Mouse (Mus musculus) heart, embryonic 11.5 days (tissue): ENCODE data around the gene Rnase2a. TPM values are rescaled to one million over a fixed set of nuclear protein-coding genes. Genes with fewer than 3 reads are reported as not detected.
A peak's percentile ranks its signal among the peaks of the same experiment; 100 is the strongest.
"Not testable (repeated sequence)": the region's sequence is repeated elsewhere in the genome, so short reads cannot be mapped to it uniquely, and the experiment has no call there.

Experiments used
- ATAC-seq: fragments of 200-750 bp; cut with Nextera tagmentation; replicated peaks from 2 replicates; pipeline ENCODE4 v1.8.0; 2017; ENCODE audit warnings: moderate library complexity; ENCODE audit not compliant: insufficient number of reproducible peaks, low FRiP score, low TSS enrichment
- H3K27ac ChIP-seq: fragments of 300-500 bp; sonication (generic); 2 replicates; pipeline ENCODE4 v1.5.1; 2014; ENCODE audit warnings: mild to moderate bottlenecking, low read depth, low read length
- H3K27me3 ChIP-seq: fragments of 300-500 bp; sonication (generic); 2 replicates; pipeline ENCODE4 v1.6.1; 2014; ENCODE audit warnings: mild to moderate bottlenecking, low read length, mixed read lengths; ENCODE audit not compliant: control insufficient read depth, insufficient read depth
- H3K36me3 ChIP-seq: fragments of 300-500 bp; sonication (generic); 2 replicates; pipeline ENCODE4 v1.6.1; 2014; ENCODE audit warnings: mild to moderate bottlenecking, low read length, moderate library complexity, mixed read lengths; ENCODE audit not compliant: control insufficient read depth, insufficient read depth
- H3K4me1 ChIP-seq: fragments of 300-500 bp; sonication (generic); 2 replicates; pipeline ENCODE4 v1.6.1; 2014; ENCODE audit warnings: low read length; ENCODE audit not compliant: control insufficient read depth, insufficient read depth
- H3K4me2 ChIP-seq: fragments of 300-500 bp; sonication (generic); 2 replicates; pipeline ENCODE4 v1.6.1; 2014; ENCODE audit warnings: mild to moderate bottlenecking, moderate library complexity
- H3K4me3 ChIP-seq: fragments of 300-500 bp; sonication (generic); 2 replicates; pipeline ENCODE4 v1.5.1; 2014; ENCODE audit warnings: low read depth, low read length
- H3K9ac ChIP-seq: fragments of 300-500 bp; sonication (generic); 2 replicates; pipeline ENCODE4 v1.6.1; 2014; ENCODE audit warnings: mild to moderate bottlenecking, low read depth, low read length, moderate library complexity
- H3K9me3 ChIP-seq: fragments of 300-500 bp; sonication (generic); replicated peaks from 2 replicates; pipeline ENCODE4 v1.6.1; 2016; ENCODE audit warnings: low read length; ENCODE audit not compliant: control insufficient read depth
- WGBS: fragments of 180-500 bp; shearing (Covaris S2); extraction: QIAGEN DNeasy Blood & Tissue Kit; methylation state at CpG from one replicate; pipeline ENCODE4 v1.1.7; 2014; ENCODE audit not compliant: insufficient replicate concordance; 5-methylcytosine and 5-hydroxymethylcytosine counted together
- polyA plus RNA-seq: library from polyadenylated mRNA; unstranded; fragments of >200 nt; fragmentation: Nextera tagmentation; extraction: Ambion mirVana; gene quantifications from 2 replicates; pipeline ENCODE4 v1.2.1, GENCODE M21; 2014

Rnase2a gene
- not detected in 2 replicates for polyA plus RNA-seq

DNA sequence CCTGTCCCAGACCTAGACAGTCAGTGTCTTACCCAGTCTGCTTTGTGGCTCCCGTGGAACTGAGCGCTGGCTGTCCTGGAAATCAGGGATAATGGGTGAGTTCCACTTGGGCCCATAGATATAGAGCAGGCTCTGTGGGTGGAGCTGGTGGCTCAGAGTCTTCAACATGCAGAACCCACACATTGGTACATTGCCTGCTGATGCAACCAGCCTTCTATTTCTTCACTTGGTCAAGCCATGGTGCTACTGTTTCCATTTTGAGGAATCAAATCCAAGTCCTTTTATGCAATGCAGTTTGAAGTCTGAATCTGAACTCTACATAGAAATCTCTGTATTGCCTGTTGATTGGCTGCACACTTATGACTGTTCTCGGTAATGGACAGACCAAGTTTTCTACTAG lies at the start of gene Rnase2a:
Gene Rnase2a (minus strand): TSS at position 72 of the 400 bp plus-strand sequence.
- H3K4me3 ChIP-seq, result no peak within 1 kb of the TSS
- no peak within 1 kb of the TSS for H3K9ac ChIP-seq
- no peak within 1 kb of the TSS for H3K4me2 ChIP-seq
- no peak within 1 kb of the TSS for H3K27ac ChIP-seq
- WGBS, result 91% methylated on average over 3 of the region's 3 CpGs
- H3K9me3 ChIP-seq, result no peaks in the 10 kb centered on the region
- H3K27me3 ChIP-seq, result no peaks in the 10 kb centered on the region
- no peak for ATAC-seq
- H3K36me3 ChIP-seq, result no peaks in the 10 kb centered on the region
- no peaks in the 10 kb centered on the region for H3K4me1 ChIP-seq

DNA sequence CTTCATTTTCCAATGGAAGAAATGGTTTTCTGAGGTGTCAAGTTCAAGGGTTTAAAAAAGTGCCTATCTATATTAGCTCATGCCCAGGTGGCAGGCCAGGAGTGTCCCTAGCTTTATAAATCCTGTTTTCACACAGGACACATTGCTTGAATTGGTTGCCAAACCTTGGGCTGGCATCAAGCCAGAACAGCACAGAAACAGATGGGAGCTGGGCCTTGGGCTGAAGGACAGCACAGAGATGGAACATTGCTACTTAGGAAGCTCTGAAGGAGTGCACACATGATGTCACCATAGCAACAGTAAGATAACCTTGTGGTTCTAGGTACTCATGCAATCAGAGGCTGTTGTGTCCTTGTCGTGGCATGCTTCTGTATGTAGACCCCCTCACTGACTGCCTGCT lies 35.6 kb upstream of the Rnase2a start:
- H3K9me3 ChIP-seq, result no peaks in the 10 kb centered on the region
- no peak overlapping the region for H3K4me2 ChIP-seq
- H3K4me1 ChIP-seq, result no peaks in the 10 kb centered on the region
- H3K27me3 ChIP-seq, result no peaks in the 10 kb centered on the region
- no peak for ATAC-seq
- H3K9ac ChIP-seq, result no peak overlapping the region
- H3K36me3 ChIP-seq, result no peaks in the 10 kb centered on the region
- H3K4me3 ChIP-seq, result no peak overlapping the region
- no peak overlapping the region for H3K27ac ChIP-seq
- 60% methylated on average over 1 of the region's 1 CpGs for WGBS

DNA sequence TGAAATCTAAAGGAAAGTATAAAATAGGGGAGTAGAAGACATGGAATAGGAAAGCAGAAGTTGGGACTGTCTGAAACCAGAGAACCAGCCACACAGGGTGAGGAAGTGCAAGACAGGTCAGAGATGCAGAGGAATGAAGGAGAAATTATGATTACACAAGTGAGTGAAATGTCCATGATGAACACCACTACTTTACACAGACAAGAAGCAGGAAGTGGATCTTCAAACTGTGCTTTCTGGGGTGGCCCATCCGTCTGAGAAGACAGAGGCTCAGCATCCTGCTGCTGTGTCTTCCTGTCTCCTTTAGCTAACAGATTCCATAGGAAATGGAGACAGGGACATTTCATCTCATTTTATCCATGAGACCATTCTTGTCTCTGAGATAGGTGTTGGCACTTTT lies 22.6 kb upstream of the Rnase2a start:
- ATAC-seq, H3K4me3 ChIP-seq, H3K27me3 ChIP-seq, H3K9me3 ChIP-seq, H3K4me1 ChIP-seq, H3K9ac ChIP-seq, H3K27ac ChIP-seq, H3K36me3 ChIP-seq, H3K4me2 ChIP-seq: not testable (repeated sequence)
- 42% methylated on average over 1 of the region's 1 CpGs for WGBS

GRCm38 (mm10) chr14:51268677-51269076 lies 12.8 kb upstream of the Rnase2a start:
- H3K9me3 ChIP-seq, result no peaks in the 10 kb centered on the region
- no peak overlapping the region for H3K27ac ChIP-seq
- no peak overlapping the region for H3K9ac ChIP-seq
- WGBS, result 68% methylated on average over 1 of the region's 1 CpGs
- no peaks in the 10 kb centered on the region for H3K36me3 ChIP-seq
- no peaks in the 10 kb centered on the region for H3K4me1 ChIP-seq
- H3K27me3 ChIP-seq, result no peaks in the 10 kb centered on the region
- no peak for ATAC-seq
- H3K4me2 ChIP-seq, result no peak overlapping the region
- no peak overlapping the region for H3K4me3 ChIP-seq

DNA sequence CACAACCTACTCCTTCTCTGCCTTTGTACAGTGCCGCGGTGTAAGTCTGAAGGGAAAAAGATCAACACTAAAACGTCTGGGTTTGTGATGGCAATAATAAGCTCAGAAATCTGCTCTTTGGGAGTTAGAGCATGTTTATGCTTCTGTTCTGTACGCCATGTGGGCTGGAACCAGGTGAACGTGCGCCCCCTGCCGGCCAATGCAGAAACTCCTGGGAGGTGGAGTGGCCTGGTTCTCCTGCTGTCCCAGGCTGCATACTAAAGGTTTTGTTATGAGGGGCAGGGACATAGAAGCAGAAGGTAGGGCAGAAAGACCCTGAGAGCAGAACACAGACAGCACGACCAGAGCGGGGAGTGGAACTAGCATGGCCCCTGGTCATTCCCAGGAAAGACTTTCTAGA lies 10.2 kb upstream of the Rnase2a start:
- H3K9ac ChIP-seq, result 0 out of 2 replicates have a peak overlapping the region, but pooled peaks have one; percentile 10
- H3K36me3 ChIP-seq, result no peaks in the 10 kb centered on the region
- H3K4me2 ChIP-seq, result peak overlapping the region; percentile 54
- no peaks in the 10 kb centered on the region for H3K27me3 ChIP-seq
- WGBS, result 5% methylated on average over 9 of the region's 9 CpGs
- ATAC-seq, result peak; percentile 68
- H3K27ac ChIP-seq, result peak overlapping the region; percentile 57; the same call in 1 of the 2 replicates
- H3K4me1 ChIP-seq, result no peaks in the 10 kb centered on the region
- H3K9me3 ChIP-seq, result no peaks in the 10 kb centered on the region
- no peak overlapping the region for H3K4me3 ChIP-seq

GRCm38 (mm10) chr14:51265667-51266066 lies 9.8 kb upstream of the Rnase2a start:
- no peak overlapping the region for H3K4me3 ChIP-seq
- 27% methylated on average over 4 of the region's 4 CpGs for WGBS
- peak; percentile 26; the same call in 1 of the 2 replicates for ATAC-seq

GRCm38 (mm10) chr14:51262397-51262796 lies 6.5 kb upstream of the Rnase2a start:
- no peak overlapping the region for H3K27ac ChIP-seq
- no peaks in the 10 kb centered on the region for H3K4me1 ChIP-seq
- no peaks in the 10 kb centered on the region for H3K36me3 ChIP-seq
- ATAC-seq, result no peak
- H3K9ac ChIP-seq, result no peak overlapping the region
- H3K9me3 ChIP-seq, result no peaks in the 10 kb centered on the region
- H3K27me3 ChIP-seq, result no peaks in the 10 kb centered on the region
- H3K4me2 ChIP-seq, result no peak overlapping the region
- H3K4me3 ChIP-seq, result no peak overlapping the region

More at GRCm38 (mm10) chr14:51265667-51266066, 9.8 kb upstream of the Rnase2a start:
- Histone ChIP-seq H3K27me3 (no peaks in the 10 kb centered on the region), H3K36me3 (no peaks in the 10 kb centered on the region), H3K9ac (0 out of 2 replicates have a peak overlapping the region, but pooled peaks have one; percentile 10), H3K4me1 (no peaks in the 10 kb centered on the region), H3K4me2 (peak overlapping the region; percentile 54), H3K9me3 (no peaks in the 10 kb centered on the region), H3K27ac (peak overlapping the region; percentile 57; the same call in 1 of the 2 replicates)

GRCm38 (mm10) chr14:51259741-51260140 lies 3.8 kb upstream of the Rnase2a start:
- Histone ChIP-seq H3K36me3 (no peaks in the 10 kb centered on the region), H3K4me1 (no peaks in the 10 kb centered on the region), H3K4me2 (no peak overlapping the region), H3K4me3 (no peak overlapping the region), H3K9me3 (no peaks in the 10 kb centered on the region), H3K9ac (no peak overlapping the region), H3K27ac (no peak overlapping the region), H3K27me3 (no peaks in the 10 kb centered on the region)
- ATAC-seq, result no peak
- 78% methylated on average over 7 of the region's 7 CpGs for WGBS

GRCm38 (mm10) chr14:51253569-51253968 lies 2.3 kb downstream of the Rnase2a start:
- 88% methylated on average over 1 of the region's 1 CpGs for WGBS
- Histone ChIP-seq H3K27ac (no peak overlapping the region), H3K36me3 (no peaks in the 10 kb centered on the region), H3K4me2 (no peak overlapping the region), H3K9me3 (no peaks in the 10 kb centered on the region), H3K4me1 (no peaks in the 10 kb centered on the region), H3K4me3 (no peak overlapping the region), H3K9ac (no peak overlapping the region), H3K27me3 (no peaks in the 10 kb centered on the region)
- ATAC-seq, result no peak
